8 mouse cellular contexts compared by ENCODE assay signal in the genomic region with DNA sequence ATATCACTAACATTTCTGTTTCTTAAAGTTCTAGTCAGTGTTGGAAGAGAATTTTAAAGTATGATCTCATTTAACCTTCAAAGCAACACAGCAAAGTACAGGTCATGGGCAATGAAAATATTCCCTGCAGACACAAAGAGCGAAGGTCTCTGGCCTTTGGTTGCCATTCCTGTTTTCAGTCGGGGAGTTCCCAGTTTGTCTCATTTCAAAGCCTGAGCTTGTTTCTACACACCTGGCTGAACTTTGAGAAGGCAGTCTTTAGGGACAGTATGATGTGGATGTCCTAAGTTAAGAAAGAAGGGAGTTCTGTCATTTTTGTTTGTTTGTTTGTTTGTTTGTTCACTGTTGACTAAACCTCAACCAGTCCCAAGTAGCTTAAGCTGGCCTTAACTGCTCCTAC. TPM values are rescaled to one million over a fixed set of nuclear protein-coding genes. Genes with fewer than 3 reads are reported as not detected.
DNase-seq lines count a peak whose midpoint lies in the region; ATAC-seq and TF ChIP-seq lines count a peak whose summit lies in the region.

No protein-coding gene starts in this region.

- no peak for TF ChIP-seq EP300 in liver, embryonic 14.5 days (IDR thresholded peaks at IDR 0.05; ENCODE audit: low read depth)

- peak overlapping the region; percentile 72 for H3K9ac ChIP-seq in heart, embryonic 12.5 days
- H3K9ac ChIP-seq in ES-E14 (ENCODE audit: insufficient read depth, low read depth, low read length, poor library complexity, severe bottlenecking): peak overlapping the region; percentile 95
- H3K9ac ChIP-seq in forebrain, embryonic 13.5 days: peak overlapping the region; percentile 99
- H3K9ac ChIP-seq in liver, embryonic 14.5 days (replicated peaks): peak overlapping the region; percentile 99

- in situ Hi-C loops in ES-E14 (cut with MboI; ENCODE audit: low sequenced_read_pairs in 2 of 2, unreplicated experiment in 2 of 2): no loop called here

- peak overlapping the region; percentile 74 for H3K4me2 ChIP-seq in heart, embryonic 12.5 days
- peak overlapping the region; percentile 78 for H3K4me2 ChIP-seq in forebrain, embryonic 13.5 days
- H3K4me2 ChIP-seq in liver, embryonic 14.5 days (ENCODE audit: low read depth): peak overlapping the region; percentile 70

- H3K4me3 ChIP-seq in heart, embryonic 12.5 days: peak overlapping the region; percentile 76
- peak overlapping the region; percentile 77 to 98 for H3K4me3 ChIP-seq in ES-E14 (ENCODE audit: insufficient read depth in 1 of 2, low read depth in 1 of 2, low read length in 2 of 2, poor library complexity in 1 of 2, severe bottlenecking in 1 of 2)
- H3K4me3 ChIP-seq in forebrain, embryonic 13.5 days: peak overlapping the region; percentile 80
- H3K4me3 ChIP-seq in liver, embryonic 14.5 days (ENCODE audit: insufficient read depth in 1 of 2, low read depth in 2 of 2, low read length in 2 of 2): peak overlapping the region; percentile 69 to 82

- no peak for TF ChIP-seq CTCF in liver, embryonic 14.5 days (IDR thresholded peaks at IDR 0.05; ENCODE audit: low read depth)

- peak overlapping the region; percentile 96 for H3K27ac ChIP-seq in heart, embryonic 12.5 days (ENCODE audit: poor library complexity, severe bottlenecking)
- H3K27ac ChIP-seq in ES-E14 (ENCODE audit: insufficient read depth, low read depth, low read length, poor library complexity, severe bottlenecking): peak overlapping the region; percentile 100
- peak overlapping the region; percentile 100 for H3K27ac ChIP-seq in forebrain, embryonic 13.5 days
- peak overlapping the region; percentile 95 for H3K27ac ChIP-seq in liver, embryonic 14.5 days

- no peak for ATAC-seq in heart, embryonic 12.5 days (ENCODE audit: insufficient number of reproducible peaks, low FRiP score)
- ATAC-seq in forebrain, embryonic 13.5 days: no peak
- no peak for ATAC-seq in liver, embryonic 14.5 days (ENCODE audit: insufficient read depth)
- ATAC-seq in erythroid progenitor cell, adult 5-6 weeks (replicated peaks; ENCODE audit: low FRiP score, poor library complexity, severe bottlenecking): no peak

- 72% methylated on average over 2 of the region's 2 CpGs for WGBS in heart, embryonic 12.5 days
- 50% methylated on average over 2 of the region's 2 CpGs for WGBS in forebrain, embryonic 13.5 days
- WGBS in liver, embryonic 14.5 days (ENCODE audit: insufficient replicate concordance): 45% methylated on average over 2 of the region's 2 CpGs

- no peaks in the 10 kb centered on the region for H3K36me3 ChIP-seq in heart, embryonic 12.5 days
- no peaks in the 10 kb centered on the region for H3K36me3 ChIP-seq in ES-E14 (ENCODE audit: control insufficient read depth, insufficient read depth, low read length, poor library complexity, severe bottlenecking)
- no peaks in the 10 kb centered on the region for H3K36me3 ChIP-seq in forebrain, embryonic 13.5 days (ENCODE audit: poor library complexity, severe bottlenecking)
- no peaks in the 10 kb centered on the region for H3K36me3 ChIP-seq in liver, embryonic 14.5 days (replicated peaks; ENCODE audit: control insufficient read depth, insufficient read depth, low read depth)

- no peaks in the 10 kb centered on the region for H3K27me3 ChIP-seq in heart, embryonic 12.5 days (replicated peaks)
- no peaks in the 10 kb centered on the region for H3K27me3 ChIP-seq in forebrain, embryonic 13.5 days
- H3K27me3 ChIP-seq in liver, embryonic 14.5 days (ENCODE audit: control insufficient read depth, insufficient read depth, low read length): no peaks in the 10 kb centered on the region

- H3K4me1 ChIP-seq in heart, embryonic 12.5 days (replicated peaks): peaks cover 12% of the 10 kb centered on the region
- peaks cover 5 to 17% of the 10 kb centered on the region in 2 experiments for H3K4me1 ChIP-seq in ES-E14 (ENCODE audit: control insufficient read depth in 2 of 2, insufficient read depth in 2 of 2, low read length in 2 of 2, poor library complexity in 1 of 2)
- peaks cover 24% of the 10 kb centered on the region for H3K4me1 ChIP-seq in forebrain, embryonic 13.5 days
- H3K4me1 ChIP-seq in liver, embryonic 14.5 days (replicated peaks; ENCODE audit: control insufficient read depth in 2 of 2, insufficient read depth in 2 of 2, low read length in 1 of 2): peaks cover 26 to 41% of the 10 kb centered on the region in 2 experiments

- no peaks in the 10 kb centered on the region for H3K9me3 ChIP-seq in heart, embryonic 12.5 days (replicated peaks)
- no peaks in the 10 kb centered on the region for H3K9me3 ChIP-seq in ES-E14 (ENCODE audit: control insufficient read depth, insufficient read depth, low read depth, low read length)
- no peaks in the 10 kb centered on the region for H3K9me3 ChIP-seq in forebrain, embryonic 13.5 days (replicated peaks)
- H3K9me3 ChIP-seq in liver, embryonic 14.5 days (ENCODE audit: control insufficient read depth, low read length): no peaks in the 10 kb centered on the region

- intact Hi-C loops in heart, postnatal 10 days (cut with DNase I): loop anchor here (2.0 kb wide), 1 partner anchor 25 kb away; no protein-coding TSS in a partner anchor

- DNase-seq in heart, postnatal 10 days: no peak
- no peak for DNase-seq in ES-E14 (ENCODE audit: low read depth, low spot score)
- DNase-seq in liver, embryonic 14.5 days (ENCODE audit: low read depth in 3 of 3, low spot score in 3 of 3): no peak
- no peak for DNase-seq in spleen, adult 18-20 months
- no peak for DNase-seq in layer of hippocampus, adult 11-12 months (ENCODE audit: low spot score)

TF ChIP-seq in ES-E14, 5 proteins besides CTCF, POLR2A, EP300 and RAD21:
- TF ChIP-seq ZNF384 (IDR thresholded peaks at IDR 0.05; ENCODE audit: low read depth, low read length) (no peak), CHD2 (IDR thresholded peaks at IDR 0.05; ENCODE audit: low read depth, low read length) (no peak)

RNA-seq across cellular contexts. Expression of a gene that starts 1.0 kb away (rescaled TPM):
- 5.4 and 5.7 TPM in 2 replicates for polyA plus RNA-seq in heart, embryonic 12.5 days (2016; fragmentation: Nextera tagmentation; extraction: Ambion mirVana)
- 1 to 10 TPM; 5.2 to 6.0 TPM for total RNA-seq in heart, postnatal 10 days (2021)
- 10.5 and 12.8 TPM in 2 replicates for total RNA-seq in ES-E14 (2012; rRNA removed)
- 8.6 and 8.8 TPM in 2 replicates for polyA plus RNA-seq in forebrain, embryonic 13.5 days (2015; fragmentation: Nextera tagmentation; extraction: Ambion mirVana)
- polyA plus RNA-seq in liver, embryonic 14.5 days (2012; rRNA removed): 4.0 and 4.9 TPM in 2 replicates
- 2.3 and 2.7 TPM in 2 replicates for polyA plus RNA-seq in liver, embryonic 14.5 days (2014; fragmentation: Nextera tagmentation; extraction: Ambion mirVana)
- 25.6 and 25.9 TPM in 2 replicates for total RNA-seq in erythroid progenitor cell, adult 5-6 weeks (2015; ENCODE audit: low replicate concordance)
- 30.8 and 32.2 TPM in 2 replicates for total RNA-seq in erythroid progenitor cell, adult 5-6 weeks (2017; ENCODE audit: low replicate concordance)
